Mouse (Mus musculus): ENCODE measurements around the gene Sesn3. TPM values are rescaled to one million over a fixed set of nuclear protein-coding genes. Genes with fewer than 3 reads are reported as not detected.

Gene Sesn3
- polyA plus RNA-seq, 1 experiment from 2014 or later: 28.5 TPM

Other genes with a start within 250 kb of the Sesn3 start
- 20.1 and 22.4 TPM in 2 replicates for gene Endod1, start 106.4 kb downstream of the Sesn3 start, polyA plus RNA-seq (2014; fragmentation: Nextera tagmentation; extraction: Ambion mirVana)
- gene Kdm4d, start 225.4 kb downstream of the Sesn3 start, polyA plus RNA-seq (2014; fragmentation: Nextera tagmentation; extraction: Ambion mirVana): 0.45 and 0.98 TPM in 2 replicates
- gene Cwc15, start 225.6 kb downstream of the Sesn3 start, polyA plus RNA-seq (2014; fragmentation: Nextera tagmentation; extraction: Ambion mirVana): 150 and 154 TPM in 2 replicates